Mouse (Mus musculus) cerebellum, adult 11 months (tissue): Measurements from ENCODE around the gene Cep112.
"Not testable (repeated sequence)": the region's sequence is repeated elsewhere in the genome, so short reads cannot be mapped to it uniquely, and the experiment has no call there.

Experiments used
- DNase-seq: peaks from one replicate; pipeline ENCODE4 v3.0.0; 2022

Cep112 gene

GRCm38 (mm10) chr11:108805947-108806346 lies 381.0 kb downstream of the Cep112 start:
- no peak for DNase-seq

- DNase-seq, result no peak
These were observed 384.6 kb downstream of the Cep112 start for GRCm38 (mm10) chr11:108809626-108810025.

- DNase-seq, result no peak
These were observed 396.8 kb downstream of the Cep112 start for GRCm38 (mm10) chr11:108821771-108822170.

GRCm38 (mm10) chr11:108822257-108822656 lies 397.3 kb downstream of the Cep112 start:
- DNase-seq, result no peak

GRCm38 (mm10) chr11:108827321-108827720 lies 402.3 kb downstream of the Cep112 start:
- no peak for DNase-seq

GRCm38 (mm10) chr11:108828374-108829025 lies 403.5 kb downstream of the Cep112 start:
- no peak for DNase-seq

GRCm38 (mm10) chr11:108836706-108837105 lies 411.7 kb downstream of the Cep112 start:
- DNase-seq, result no peak

- DNase-seq, result no peak
These were observed 415.2 kb downstream of the Cep112 start for GRCm38 (mm10) chr11:108840195-108840594.

GRCm38 (mm10) chr11:108842765-108843164 lies 417.8 kb downstream of the Cep112 start:
- no peak for DNase-seq

GRCm38 (mm10) chr11:108845971-108846370 lies 421.0 kb downstream of the Cep112 start:
- DNase-seq, result no peak

GRCm38 (mm10) chr11:108846479-108846878 lies 421.5 kb downstream of the Cep112 start:
- DNase-seq, result no peak

- DNase-seq, result no peak
These were observed 426.8 kb downstream of the Cep112 start for GRCm38 (mm10) chr11:108851771-108852170.

GRCm38 (mm10) chr11:108857254-108857653 lies 432.3 kb downstream of the Cep112 start:
- DNase-seq, result no peak

- DNase-seq, result no peak
These were observed 432.8 kb downstream of the Cep112 start for GRCm38 (mm10) chr11:108857678-108858338.

- DNase-seq, result no peak
These were observed 433.4 kb downstream of the Cep112 start for GRCm38 (mm10) chr11:108858339-108858804.

GRCm38 (mm10) chr11:108858846-108859245 lies 433.9 kb downstream of the Cep112 start:
- no peak for DNase-seq

GRCm38 (mm10) chr11:108862360-108862759 lies 437.4 kb downstream of the Cep112 start:
- DNase-seq, result no peak

GRCm38 (mm10) chr11:108865746-108866145 lies 440.8 kb downstream of the Cep112 start:
- DNase-seq, result no peak

- no peak for DNase-seq
These were observed 442.5 kb downstream of the Cep112 start for GRCm38 (mm10) chr11:108867538-108867937.

- not testable (repeated sequence) for DNase-seq
These were observed 446.3 kb downstream of the Cep112 start for GRCm38 (mm10) chr11:108871284-108871683.

- DNase-seq, result no peak
These were observed 446.8 kb downstream of the Cep112 start for GRCm38 (mm10) chr11:108871748-108872147.

- DNase-seq, result no peak
These were observed 451.7 kb downstream of the Cep112 start for GRCm38 (mm10) chr11:108876633-108877205.

GRCm38 (mm10) chr11:108877520-108877919 lies 452.5 kb downstream of the Cep112 start:
- no peak for DNase-seq

- DNase-seq, result no peak
These were observed 455.6 kb downstream of the Cep112 start for GRCm38 (mm10) chr11:108880546-108880945.
